Mouse (Mus musculus): ENCODE results near the gene Sf1.

- no peak for TF ChIP-seq CTCF (IDR thresholded peaks at IDR 0.05; ENCODE audit: insufficient read depth, low read depth, low read length)
- TF ChIP-seq POLR2A (IDR thresholded peaks at IDR 0.05; ENCODE audit: insufficient read depth, low read depth, low read length): no peak
Observed at GRCm38 (mm10) chr19:6412798-6413197, 49.3 kb downstream of the Sf1 start.
